Mouse (Mus musculus) neutrophil, adult 83 days (primary cell): Measurements from ENCODE around the gene Slc47a1. TPM values are rescaled to one million over a fixed set of nuclear protein-coding genes. Genes with fewer than 3 reads are reported as not detected.

ENCODE experiments used
- total RNA-seq, 2 experiments: library from RNA; stranded (reverse); gene quantifications; one replicate each; pipeline ENCODE4 v1.2.4; 2023

Slc47a1 gene
- not detected for total RNA-seq

GRCm38 (mm10) chr11:61377881-61378613, at the start of gene Slc47a1:
Gene Slc47a1, minus strand, starts transcription at chr11:61378345.

GRCm38 (mm10) chr11:61342505-61343420, 35.4 kb downstream of the Slc47a1 start, which contains the start of gene Slc47a2:
Gene Slc47a2, minus strand, starts transcription at chr11:61342860.

Other genes with a start within 250 kb of the Slc47a1 start
- gene Usp22, start 203.3 kb downstream of the Slc47a1 start, total RNA-seq, result 10 to 100 TPM; 52.5 to 68.2 TPM
- gene Aldh3a1, start 170.8 kb downstream of the Slc47a1 start, total RNA-seq, result not detected
- gene Aldh3a2, start 110.9 kb downstream of the Slc47a1 start, total RNA-seq, result 10 to 100 TPM; 63.1 to 79.1 TPM
- gene Slc47a2, start 35.5 kb downstream of the Slc47a1 start, total RNA-seq, result not detected
- not detected for gene Rnf112, start 75.8 kb upstream of the Slc47a1 start, total RNA-seq
- not detected for gene Mfap4, start 107.1 kb upstream of the Slc47a1 start, total RNA-seq
- 10 to 100 TPM; 39.1 to 39.3 TPM for gene Mapk7, start 116.1 kb upstream of the Slc47a1 start, total RNA-seq
- 1 to 10 TPM in 1 of 2 experiments, not detected in 1; 1.2 TPM for gene B9d1, start 126.8 kb upstream of the Slc47a1 start, total RNA-seq
- under 1 TPM; 0.22 to 0.53 TPM for gene Epn2, start 201.3 kb upstream of the Slc47a1 start, total RNA-seq